Comparison of ENCODE assay signal across 9 mouse cellular contexts in the genomic region with DNA sequence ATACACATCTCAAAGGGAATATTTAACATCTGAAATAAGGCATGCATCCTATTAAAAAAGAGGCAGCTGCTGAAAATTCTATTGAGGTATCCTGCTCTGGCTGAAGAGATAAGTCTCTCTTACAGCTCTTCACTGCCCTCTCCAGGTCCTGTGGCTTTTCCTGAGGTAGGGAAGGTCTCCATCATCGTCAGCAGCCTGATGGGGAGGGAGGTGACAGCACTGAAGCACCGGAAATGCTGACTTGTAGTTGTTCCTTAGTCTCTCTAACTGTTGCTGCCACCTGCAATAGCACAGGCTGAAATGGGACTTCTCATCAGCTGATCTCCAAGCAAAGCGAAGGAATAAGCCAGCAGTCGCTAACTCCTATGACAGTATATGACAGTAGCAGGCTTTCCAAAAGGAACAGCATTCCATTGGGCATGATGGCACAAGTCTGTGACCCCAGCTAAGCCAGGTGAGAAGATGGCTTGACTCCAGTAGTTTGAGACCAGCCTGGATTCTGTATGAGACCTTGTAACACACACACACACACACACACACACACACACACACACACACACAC.
DNase-seq lines count a peak whose midpoint lies in the region; ATAC-seq and TF ChIP-seq lines count a peak whose summit lies in the region.
"Had no signal": no experiment of that assay in that cellular context is flagged by ENCODE, and none has a peak within 500 bp of the region (broad histone marks: within the 10 kb centered on the region; RNA-seq: fewer than 3 reads in every experiment).

No protein-coding gene starts in this region.

- H3K27ac ChIP-seq in forebrain, postnatal 0 days (ENCODE audit: low read depth, low read length): no peak overlapping the region
- H3K27ac ChIP-seq in forebrain, embryonic 12.5 days: no peak overlapping the region
- H3K27ac ChIP-seq in midbrain, embryonic 16.5 days (ENCODE audit: low read length): no peak overlapping the region
- no peak overlapping the region for H3K27ac ChIP-seq in midbrain, embryonic 11.5 days (ENCODE audit: low read depth, low read length)
- H3K27ac ChIP-seq: limb, embryonic 15.5 days had no signal

- H3K36me3 ChIP-seq in forebrain, postnatal 0 days (ENCODE audit: insufficient read depth): no peaks in the 10 kb centered on the region
- no peaks in the 10 kb centered on the region for H3K36me3 ChIP-seq in forebrain, embryonic 12.5 days (replicated peaks)
- H3K36me3 ChIP-seq in midbrain, embryonic 16.5 days (ENCODE audit: control insufficient read depth, insufficient read depth, low read length): no peaks in the 10 kb centered on the region
- H3K36me3 ChIP-seq in midbrain, embryonic 11.5 days (ENCODE audit: control insufficient read depth, insufficient read depth, low read length): no peaks in the 10 kb centered on the region
- H3K36me3 ChIP-seq: limb, embryonic 15.5 days had no signal

- H3K9me3 ChIP-seq in forebrain, postnatal 0 days (ENCODE audit: low read length): no peaks in the 10 kb centered on the region
- no peaks in the 10 kb centered on the region for H3K9me3 ChIP-seq in forebrain, embryonic 12.5 days
- H3K9me3 ChIP-seq in midbrain, embryonic 16.5 days (replicated peaks; ENCODE audit: control insufficient read depth, low read length, poor library complexity, severe bottlenecking): no peaks in the 10 kb centered on the region
- H3K9me3 ChIP-seq in midbrain, embryonic 11.5 days (ENCODE audit: control insufficient read depth, low read length): no peaks in the 10 kb centered on the region
- H3K9me3 ChIP-seq: limb, embryonic 15.5 days had no signal

- no peak overlapping the region for H3K4me2 ChIP-seq in forebrain, postnatal 0 days (ENCODE audit: low read depth)
- H3K4me2 ChIP-seq in forebrain, embryonic 12.5 days: no peak overlapping the region
- H3K4me2 ChIP-seq in midbrain, embryonic 16.5 days (ENCODE audit: low read length): no peak overlapping the region
- no peak overlapping the region for H3K4me2 ChIP-seq in midbrain, embryonic 11.5 days
- H3K4me2 ChIP-seq: limb, embryonic 15.5 days had no signal

- no peaks in the 10 kb centered on the region for H3K27me3 ChIP-seq in forebrain, postnatal 0 days (ENCODE audit: insufficient read depth, low read length)
- no peaks in the 10 kb centered on the region for H3K27me3 ChIP-seq in forebrain, embryonic 12.5 days
- H3K27me3 ChIP-seq in midbrain, embryonic 16.5 days (ENCODE audit: control insufficient read depth, insufficient read depth, low read depth, low read length): no peaks in the 10 kb centered on the region
- no peaks in the 10 kb centered on the region for H3K27me3 ChIP-seq in midbrain, embryonic 11.5 days (ENCODE audit: control insufficient read depth, insufficient read depth, low read length)

- TF ChIP-seq CTCF in forebrain, postnatal 0 days (IDR thresholded peaks at IDR 0.05; ENCODE audit: low read depth): peak; percentile 57

- 47% methylated on average over 4 of the region's 4 CpGs for WGBS in forebrain, postnatal 0 days
- WGBS in forebrain, embryonic 12.5 days: 54% methylated on average over 4 of the region's 4 CpGs
- WGBS in midbrain, embryonic 16.5 days: 52% methylated on average over 4 of the region's 4 CpGs
- WGBS in midbrain, embryonic 11.5 days: 56% methylated on average over 4 of the region's 4 CpGs

- no peak overlapping the region for H3K9ac ChIP-seq in forebrain, postnatal 0 days
- H3K9ac ChIP-seq in forebrain, embryonic 12.5 days: no peak overlapping the region
- H3K9ac ChIP-seq in midbrain, embryonic 16.5 days (ENCODE audit: low read depth, low read length): no peak overlapping the region
- H3K9ac ChIP-seq in midbrain, embryonic 11.5 days (ENCODE audit: low read length): no peak overlapping the region
- H3K9ac ChIP-seq: limb, embryonic 15.5 days had no signal

- no peaks in the 10 kb centered on the region for H3K4me1 ChIP-seq in forebrain, postnatal 0 days (ENCODE audit: insufficient read depth)
- no peaks in the 10 kb centered on the region for H3K4me1 ChIP-seq in forebrain, embryonic 12.5 days
- H3K4me1 ChIP-seq in midbrain, embryonic 16.5 days (ENCODE audit: control insufficient read depth, insufficient read depth, low read length): no peaks in the 10 kb centered on the region
- no peaks in the 10 kb centered on the region for H3K4me1 ChIP-seq in midbrain, embryonic 11.5 days (ENCODE audit: control insufficient read depth, insufficient read depth, low read length)
- H3K4me1 ChIP-seq: limb, embryonic 15.5 days had no signal

- no peak overlapping the region for H3K4me3 ChIP-seq in forebrain, postnatal 0 days (ENCODE audit: low read depth, low read length)
- no peak overlapping the region for H3K4me3 ChIP-seq in forebrain, embryonic 12.5 days (replicated peaks)
- no peak overlapping the region for H3K4me3 ChIP-seq in midbrain, embryonic 16.5 days (ENCODE audit: low read depth, low read length)
- no peak overlapping the region for H3K4me3 ChIP-seq in midbrain, embryonic 11.5 days (ENCODE audit: low read depth, low read length)
- H3K4me3 ChIP-seq: limb, embryonic 15.5 days had no signal

- peak; percentile 32 for DNase-seq in forebrain, postnatal 0 days
- no peak for DNase-seq in midbrain, embryonic 11.5 days (ENCODE audit: low spot score, missing footprints)
- peak; percentile 21 to 23 for DNase-seq in kidney, postnatal 4 days
- DNase-seq in thymus, postnatal 14 days: peak; percentile 76
- no peak for DNase-seq in retina, embryonic 14.5 days (ENCODE audit: low spot score)
- no peak for DNase-seq in lung, postnatal 36 days

- peak; percentile 62 for ATAC-seq in forebrain, postnatal 0 days
- no peak for ATAC-seq in forebrain, embryonic 12.5 days (ENCODE audit: low FRiP score)
- peak; percentile 39; the same call in 1 of the 2 replicates for ATAC-seq in midbrain, embryonic 16.5 days
- ATAC-seq in midbrain, embryonic 11.5 days (ENCODE audit: low FRiP score): no peak

Comparison
In these comparisons a context has a peak if more than half of its experiments do, and no peak if none do; other contexts are left out.
1. ATAC-seq: peak in forebrain, postnatal 0 days (single experiment) and midbrain, embryonic 16.5 days (single experiment); none in forebrain, embryonic 12.5 days (single experiment) and midbrain, embryonic 11.5 days (single experiment).
2. DNase-seq: peak in forebrain, postnatal 0 days (single experiment), kidney, postnatal 4 days (2 of 2) and thymus, postnatal 14 days (single experiment); none in midbrain, embryonic 11.5 days (single experiment), retina, embryonic 14.5 days (single experiment) and lung, postnatal 36 days (single experiment).